Mouse (Mus musculus): ENCODE results near the gene Xylt2. TPM values are rescaled to one million over a fixed set of nuclear protein-coding genes. Genes with fewer than 3 reads are reported as not detected.
A peak's percentile ranks its signal among the peaks of the same experiment; 100 is the strongest.

Xylt2 gene
- total and polyA plus RNA-seq, 2 experiments from 2014 or later = 10.9 to 34.0 TPM

DNA sequence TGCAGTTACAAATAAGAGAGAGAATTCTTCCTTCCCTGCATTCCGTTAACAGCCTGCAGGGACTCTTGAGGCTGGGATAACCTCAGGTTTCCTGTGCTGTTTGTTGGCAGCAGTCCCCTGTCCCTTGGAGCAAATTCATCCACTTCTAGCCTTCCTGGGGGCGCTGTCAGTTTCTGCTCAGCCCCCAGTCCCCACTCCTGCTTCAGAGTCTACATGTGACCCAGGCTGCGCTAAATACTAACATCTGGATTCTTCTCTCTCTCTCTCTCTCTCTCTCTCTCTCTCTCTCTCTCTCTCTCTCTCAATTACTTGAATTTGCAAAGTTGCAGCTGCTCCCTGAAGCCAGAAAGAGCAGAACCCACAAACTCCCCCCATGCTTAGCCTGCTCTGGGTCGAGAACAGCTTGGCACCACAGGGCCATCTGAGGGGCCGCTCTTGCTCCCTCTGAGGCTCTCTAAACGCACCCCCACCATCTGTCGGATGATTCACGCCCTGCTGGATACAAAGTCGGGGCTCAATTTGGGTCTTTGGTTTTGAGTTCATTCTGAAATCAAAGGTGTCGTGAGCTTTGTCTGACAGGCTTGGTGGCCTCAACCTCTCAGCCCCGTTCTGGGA, 36.0 kb upstream of the Xylt2 start:
- H3K36me3 ChIP-seq (ENCODE audit: insufficient read depth) = no peaks in the 10 kb centered on the region
- WGBS = 61% methylated on average over 11 of the region's 11 CpGs
- DNase-seq (no peak), ATAC-seq (no peak; the same call in 1 of the 2 replicates)
- H3K4me1 ChIP-seq (ENCODE audit: insufficient read depth) = no peaks in the 10 kb centered on the region
- no peak overlapping the region for H3K4me2 ChIP-seq (ENCODE audit: low read depth)
- no peak for TF ChIP-seq CTCF (IDR thresholded peaks at IDR 0.05; ENCODE audit: low read depth)
- no peaks in the 10 kb centered on the region for H3K27me3 ChIP-seq (ENCODE audit: insufficient read depth, low read length)
- no peak overlapping the region for H3K9ac ChIP-seq
- no peaks in the 10 kb centered on the region for H3K9me3 ChIP-seq (ENCODE audit: low read length)
- H3K27ac ChIP-seq (ENCODE audit: low read depth, low read length) = no peak overlapping the region
- H3K4me3 ChIP-seq (ENCODE audit: low read depth, low read length) = no peak overlapping the region

DNA sequence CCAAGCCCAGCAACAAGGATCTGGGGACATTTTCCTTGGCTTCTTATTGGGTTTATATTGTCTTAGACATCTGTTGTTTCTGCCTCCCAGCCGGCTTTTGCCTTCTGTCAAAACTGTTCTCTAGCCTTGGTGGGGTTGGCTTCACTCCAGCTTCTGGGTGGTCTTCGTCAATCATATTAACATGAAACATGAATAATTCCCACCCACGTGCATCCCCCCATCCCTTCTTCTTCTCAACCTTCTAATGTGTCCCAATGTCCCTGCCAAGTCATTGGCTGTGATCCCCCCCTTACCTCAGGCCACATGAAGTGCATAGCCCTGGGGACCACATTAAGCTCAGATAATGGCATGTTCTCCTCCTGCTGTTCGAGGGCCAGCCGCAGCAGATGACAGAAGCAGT, 27.2 kb upstream of the Xylt2 start, which contains the start of gene Gm11541:
Gm11541 (minus strand) TSS at position 28 of the 400 bp plus-strand sequence.
- Histone ChIP-seq H3K27me3 (ENCODE audit: insufficient read depth, low read length) (no peaks in the 10 kb centered on the region), H3K4me3 (ENCODE audit: low read depth, low read length) (no peak within 1 kb of the TSS), H3K36me3 (ENCODE audit: insufficient read depth) (no peaks in the 10 kb centered on the region), H3K9ac (no peak within 1 kb of the TSS), H3K27ac (ENCODE audit: low read depth, low read length) (no peak within 1 kb of the TSS), H3K9me3 (ENCODE audit: low read length) (no peaks in the 10 kb centered on the region), H3K4me1 (ENCODE audit: insufficient read depth) (no peaks in the 10 kb centered on the region), H3K4me2 (ENCODE audit: low read depth) (no peak within 1 kb of the TSS)
- no peak for TF ChIP-seq CTCF (IDR thresholded peaks at IDR 0.05; ENCODE audit: low read depth)
- WGBS = 49% methylated on average over 5 of the region's 5 CpGs
- ATAC-seq (no peak), DNase-seq (peak; percentile 72)

DNA sequence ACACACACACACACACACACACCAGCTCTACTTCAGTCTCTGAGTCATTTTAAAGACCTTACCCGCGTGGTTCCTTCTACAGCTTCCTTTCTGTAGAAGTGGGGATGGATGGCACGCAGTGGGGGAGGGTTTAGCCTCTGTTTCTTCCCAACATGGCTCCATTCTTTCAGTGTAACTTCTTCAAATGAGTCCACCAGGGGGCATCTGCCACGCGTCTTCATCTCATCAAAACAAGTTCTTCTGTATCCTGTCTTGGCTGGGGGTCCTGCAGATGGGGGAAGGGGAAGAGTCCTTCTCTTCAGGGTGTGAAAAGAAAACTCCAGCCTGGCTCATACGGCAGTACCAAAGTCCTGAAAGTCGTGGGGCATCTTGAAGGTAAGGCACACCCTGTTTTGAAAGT, 26.7 kb upstream of the Xylt2 start:
- H3K4me1 ChIP-seq (ENCODE audit: insufficient read depth) = no peaks in the 10 kb centered on the region
- no peaks in the 10 kb centered on the region for H3K9me3 ChIP-seq (ENCODE audit: low read length)
- no peak overlapping the region for H3K4me2 ChIP-seq (ENCODE audit: low read depth)
- ATAC-seq (no peak), DNase-seq (no peak)
- H3K27ac ChIP-seq (ENCODE audit: low read depth, low read length) = no peak overlapping the region
- H3K9ac ChIP-seq = no peak overlapping the region
- no peaks in the 10 kb centered on the region for H3K36me3 ChIP-seq (ENCODE audit: insufficient read depth)
- H3K27me3 ChIP-seq (ENCODE audit: insufficient read depth, low read length) = no peaks in the 10 kb centered on the region
- H3K4me3 ChIP-seq (ENCODE audit: low read depth, low read length) = no peak overlapping the region
- 34% methylated on average over 7 of the region's 7 CpGs for WGBS
- peak; percentile 32 for TF ChIP-seq CTCF (IDR thresholded peaks at IDR 0.05; ENCODE audit: low read depth)

DNA sequence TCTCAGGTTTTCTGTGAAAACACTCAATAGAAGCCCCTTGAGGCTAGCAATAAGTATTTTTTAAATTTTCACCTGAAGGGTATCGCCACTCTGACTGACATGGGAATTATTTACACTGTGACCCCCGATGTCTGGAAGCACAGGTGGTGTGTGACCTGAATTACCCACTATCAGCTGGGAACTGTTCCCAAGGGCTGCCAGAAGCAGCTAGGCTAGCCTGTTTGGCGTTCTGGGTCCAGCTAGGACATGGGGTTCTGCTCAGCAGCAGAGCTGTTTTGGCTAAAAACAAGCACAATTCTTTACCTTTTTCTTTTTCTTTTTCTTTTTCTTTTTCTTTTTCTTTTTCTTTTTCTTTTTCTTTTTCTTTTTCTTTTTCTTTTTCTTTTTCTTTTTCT, 24.9 kb upstream of the Xylt2 start:
- H3K9me3 ChIP-seq (ENCODE audit: low read length) = no peaks in the 10 kb centered on the region
- no peak for ATAC-seq
- no peak overlapping the region for H3K4me2 ChIP-seq (ENCODE audit: low read depth)
- 67% methylated on average over 3 of the region's 3 CpGs for WGBS
- no peak overlapping the region for H3K9ac ChIP-seq
- TF ChIP-seq CTCF (IDR thresholded peaks at IDR 0.05; ENCODE audit: low read depth) = no peak
- no peak overlapping the region for H3K27ac ChIP-seq (ENCODE audit: low read depth, low read length)
- no peaks in the 10 kb centered on the region for H3K36me3 ChIP-seq (ENCODE audit: insufficient read depth)
- no peak overlapping the region for H3K4me3 ChIP-seq (ENCODE audit: low read depth, low read length)
- no peak for DNase-seq
- no peaks in the 10 kb centered on the region for H3K27me3 ChIP-seq (ENCODE audit: insufficient read depth, low read length)
- H3K4me1 ChIP-seq (ENCODE audit: insufficient read depth) = no peaks in the 10 kb centered on the region

DNA sequence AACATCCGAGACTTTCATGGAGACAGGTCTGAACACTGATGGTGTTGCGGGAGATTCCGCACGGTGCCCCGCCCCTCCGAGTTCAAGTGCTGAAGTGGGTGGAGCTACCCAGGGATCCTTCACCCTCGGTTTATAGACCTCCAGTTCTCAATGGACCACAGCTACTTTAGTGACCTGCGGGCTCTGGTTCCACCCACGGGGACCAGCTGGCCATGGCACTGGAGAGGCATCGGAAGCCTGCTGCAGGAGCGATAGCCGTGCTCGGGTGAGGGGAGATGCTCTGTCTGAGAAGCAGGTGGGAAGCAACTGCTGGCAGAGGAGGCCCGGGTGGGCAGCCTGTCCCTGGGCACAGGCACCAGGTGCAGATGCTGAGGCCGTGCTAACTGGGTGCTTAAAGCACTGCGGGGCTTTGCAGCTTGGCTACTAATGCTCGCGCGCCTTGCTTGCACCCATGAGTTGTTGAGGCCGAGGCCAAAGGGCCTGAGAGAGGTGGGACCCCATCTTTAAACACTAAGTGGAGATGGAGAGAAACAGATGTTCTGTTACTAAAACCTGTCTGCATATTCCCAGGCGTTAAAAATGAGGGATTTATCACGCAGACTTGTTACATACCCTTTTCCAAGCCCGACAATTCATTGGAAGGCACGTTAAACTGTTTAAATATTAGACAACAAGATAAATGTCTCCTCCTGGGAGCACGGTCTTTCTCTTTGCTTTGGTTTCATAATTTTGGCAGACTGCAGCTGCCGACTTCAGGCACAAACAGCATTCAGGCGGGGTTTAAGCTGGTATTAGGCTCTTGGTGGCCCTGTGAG, 24.3 kb upstream of the Xylt2 start:
- ATAC-seq (no peak), DNase-seq (no peak)
- no peak overlapping the region for H3K9ac ChIP-seq
- no peak overlapping the region for H3K27ac ChIP-seq (ENCODE audit: low read depth, low read length)
- no peaks in the 10 kb centered on the region for H3K9me3 ChIP-seq (ENCODE audit: low read length)
- H3K27me3 ChIP-seq (ENCODE audit: insufficient read depth, low read length) = no peaks in the 10 kb centered on the region
- H3K4me3 ChIP-seq (ENCODE audit: low read depth, low read length) = no peak overlapping the region
- no peaks in the 10 kb centered on the region for H3K36me3 ChIP-seq (ENCODE audit: insufficient read depth)
- H3K4me2 ChIP-seq (ENCODE audit: low read depth) = no peak overlapping the region
- 68% methylated on average over 27 of the region's 27 CpGs for WGBS
- no peaks in the 10 kb centered on the region for H3K4me1 ChIP-seq (ENCODE audit: insufficient read depth)
- no peak for TF ChIP-seq CTCF (IDR thresholded peaks at IDR 0.05; ENCODE audit: low read depth)

DNA sequence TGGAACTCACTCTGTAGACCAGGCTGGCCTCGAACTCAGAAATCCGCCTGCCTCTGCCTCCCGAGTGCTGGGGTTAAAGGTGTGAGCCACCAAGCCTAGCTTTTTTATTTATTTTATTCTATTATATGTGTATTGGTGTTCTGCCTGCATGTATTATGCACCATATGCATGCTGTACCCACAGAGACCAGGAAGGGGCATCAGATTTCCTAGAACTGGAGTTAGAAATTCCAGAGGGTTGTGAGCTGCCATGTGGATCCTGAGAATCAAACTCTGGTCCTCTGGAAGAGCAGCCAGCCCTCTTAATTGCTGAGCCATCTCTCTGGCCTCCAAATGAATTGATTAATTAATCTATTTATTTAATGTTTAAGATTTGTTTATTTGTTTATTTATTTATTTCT, 22.1 kb upstream of the Xylt2 start:
- Histone ChIP-seq H3K27ac (ENCODE audit: low read depth, low read length) (no peak overlapping the region), H3K9me3 (ENCODE audit: low read length) (no peaks in the 10 kb centered on the region), H3K4me1 (ENCODE audit: insufficient read depth) (no peaks in the 10 kb centered on the region), H3K4me2 (ENCODE audit: low read depth) (no peak overlapping the region), H3K9ac (no peak overlapping the region), H3K36me3 (ENCODE audit: insufficient read depth) (no peaks in the 10 kb centered on the region), H3K4me3 (ENCODE audit: low read depth, low read length) (no peak overlapping the region), H3K27me3 (ENCODE audit: insufficient read depth, low read length) (no peaks in the 10 kb centered on the region)
- DNase-seq (no peak), ATAC-seq (no peak)
- TF ChIP-seq CTCF (IDR thresholded peaks at IDR 0.05; ENCODE audit: low read depth) = no peak
- WGBS = 97% methylated on average over 3 of the region's 3 CpGs

DNA sequence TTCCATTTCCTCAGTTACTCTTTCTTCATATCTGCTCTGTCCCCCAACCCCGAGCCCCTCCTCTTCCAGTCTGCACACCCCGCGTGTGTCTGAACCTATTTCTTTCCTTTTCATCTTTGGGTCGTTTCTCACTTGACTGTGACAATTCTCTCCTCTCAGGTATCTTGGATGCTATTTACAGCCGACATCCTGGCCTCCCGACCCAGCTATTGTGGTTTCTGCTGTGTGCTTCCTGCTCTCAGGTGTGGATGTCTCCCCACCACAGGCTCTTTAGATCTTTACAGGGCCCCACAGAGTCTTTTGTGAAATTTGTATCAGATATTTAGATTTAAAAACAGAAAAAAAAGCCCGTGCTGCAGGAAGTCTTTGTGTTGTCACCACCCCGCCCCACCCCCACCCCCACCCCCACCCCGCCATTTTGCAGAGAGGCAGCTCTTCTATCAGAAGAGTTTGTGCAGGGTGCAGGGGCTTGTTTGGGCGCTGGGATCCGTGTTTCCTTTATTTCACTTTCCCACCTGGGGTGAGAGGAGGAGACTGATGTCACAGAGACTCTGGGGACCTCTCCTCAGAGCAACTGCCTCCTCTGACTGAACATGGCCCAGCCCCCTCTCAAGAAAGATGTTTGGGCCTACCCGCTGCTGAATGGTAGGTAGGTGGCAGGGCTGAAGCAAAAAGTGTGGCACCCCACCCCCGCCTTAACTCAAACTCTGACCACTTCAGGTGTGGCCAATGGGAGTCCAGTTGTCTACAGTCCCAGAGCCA, 20.6 kb upstream of the Xylt2 start:
- WGBS = 47% methylated on average over 13 of the region's 13 CpGs
- H3K4me3 ChIP-seq (ENCODE audit: low read depth, low read length) = no peak overlapping the region
- TF ChIP-seq CTCF (IDR thresholded peaks at IDR 0.05; ENCODE audit: low read depth) = no peak
- H3K9me3 ChIP-seq (ENCODE audit: low read length) = no peaks in the 10 kb centered on the region
- H3K4me1 ChIP-seq (ENCODE audit: insufficient read depth) = no peaks in the 10 kb centered on the region
- no peak for DNase-seq
- ATAC-seq = no peak
- H3K4me2 ChIP-seq (ENCODE audit: low read depth) = no peak overlapping the region
- H3K27me3 ChIP-seq (ENCODE audit: insufficient read depth, low read length) = no peaks in the 10 kb centered on the region
- H3K36me3 ChIP-seq (ENCODE audit: insufficient read depth) = no peaks in the 10 kb centered on the region
- H3K9ac ChIP-seq = no peak overlapping the region
- no peak overlapping the region for H3K27ac ChIP-seq (ENCODE audit: low read depth, low read length)

Measured in forebrain, postnatal 0 days (tissue).